Mouse (Mus musculus) cerebellum, adult 2 months (tissue): Measurements from ENCODE around the gene Catsperz. TPM values are rescaled to one million over a fixed set of nuclear protein-coding genes. Genes with fewer than 3 reads are reported as not detected.

ENCODE experiments used
- DNase-seq, 2 experiments: peaks; one replicate each; pipeline ENCODE4 v3.0.0; 2021
- H3K27ac ChIP-seq: fragments of 200-500 bp; 2 replicates; pipeline ENCODE4 v1.5.1; 2012; ENCODE audit warnings: low read length, control low read depth, inconsistent platforms; ENCODE audit not compliant: insufficient read depth
- H3K27me3 ChIP-seq: fragments of 200-500 bp; 2 replicates; pipeline ENCODE4 v1.6.1; 2012; ENCODE audit warnings: inconsistent platforms, mild to moderate bottlenecking, low read length, moderate library complexity; ENCODE audit not compliant: control insufficient read depth, insufficient read depth
- H3K4me1 ChIP-seq: fragments of 200-500 bp; 2 replicates; pipeline ENCODE4 v1.6.1; 2011; ENCODE audit warnings: low read length; ENCODE audit not compliant: control insufficient read depth, insufficient read depth
- H3K4me3 ChIP-seq: fragments of 200-500 bp; replicated peaks from 2 replicates; pipeline ENCODE3; 2011; ENCODE audit warnings: mild to moderate bottlenecking, low read depth, low read length, control low read depth; ENCODE audit not compliant: insufficient read depth
- CTCF ChIP-seq: fragments of 200-500 bp; IDR thresholded peaks from 2 replicates; pipeline ENCODE4 v1.5.1; 2011; ENCODE audit warnings: low read depth, mild to moderate bottlenecking, control low read depth, low read length, moderate library complexity, borderline replicate concordance; ENCODE audit not compliant: insufficient read depth
- POLR2A ChIP-seq: fragments of 200-500 bp; IDR thresholded peaks from 2 replicates; pipeline ENCODE4 v1.6.1; 2011; ENCODE audit warnings: low read length, control low read depth, borderline replicate concordance; ENCODE audit not compliant: insufficient read depth
- WGBS: fragments of 180-500 bp; shearing (Covaris S2); methylation state at CpG from one replicate; pipeline ENCODE4 v1.1.7; 2018; 5-methylcytosine and 5-hydroxymethylcytosine counted together
- polyA plus RNA-seq: library from polyadenylated mRNA; depleted of rRNA; stranded (reverse); fragments of >200 nt; gene quantifications from 2 replicates; pipeline ENCODE4 v1.2.3, GENCODE M21; 2012; rRNA removed

The Catsperz gene
- 2.8 and 3.2 TPM in 2 replicates for polyA plus RNA-seq

DNA sequence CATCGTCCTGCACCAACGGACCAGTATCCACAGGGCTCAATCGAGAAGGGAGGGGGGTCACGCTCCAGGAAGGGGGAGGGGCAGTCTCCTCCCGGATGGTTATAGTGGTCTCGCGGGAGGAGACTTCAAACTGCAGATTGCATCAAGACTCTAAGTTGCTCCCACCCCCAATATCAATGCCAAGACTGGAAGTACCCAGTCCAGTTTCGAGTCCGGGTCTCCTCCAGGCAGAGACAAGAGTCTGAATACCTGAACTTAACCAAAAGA is at the start of gene Catsperz:
TSS of gene Catsperz (minus strand) at position 74 of the 267 bp plus-strand sequence.
- no peak within 1 kb of the TSS for H3K27ac ChIP-seq
- peaks cover 5% of the 10 kb centered on the region; the same call in 1 of the 2 replicates for H3K4me1 ChIP-seq
- H3K27me3 ChIP-seq = no peaks in the 10 kb centered on the region; the same call in 1 of the 2 replicates
- 5% methylated on average over 9 of the region's 9 CpGs for WGBS
- peak within 1 kb of the TSS; percentile 13 for H3K4me3 ChIP-seq
- no peak for DNase-seq
- TF ChIP-seq CTCF (no peak), POLR2A (no peak)

DNA sequence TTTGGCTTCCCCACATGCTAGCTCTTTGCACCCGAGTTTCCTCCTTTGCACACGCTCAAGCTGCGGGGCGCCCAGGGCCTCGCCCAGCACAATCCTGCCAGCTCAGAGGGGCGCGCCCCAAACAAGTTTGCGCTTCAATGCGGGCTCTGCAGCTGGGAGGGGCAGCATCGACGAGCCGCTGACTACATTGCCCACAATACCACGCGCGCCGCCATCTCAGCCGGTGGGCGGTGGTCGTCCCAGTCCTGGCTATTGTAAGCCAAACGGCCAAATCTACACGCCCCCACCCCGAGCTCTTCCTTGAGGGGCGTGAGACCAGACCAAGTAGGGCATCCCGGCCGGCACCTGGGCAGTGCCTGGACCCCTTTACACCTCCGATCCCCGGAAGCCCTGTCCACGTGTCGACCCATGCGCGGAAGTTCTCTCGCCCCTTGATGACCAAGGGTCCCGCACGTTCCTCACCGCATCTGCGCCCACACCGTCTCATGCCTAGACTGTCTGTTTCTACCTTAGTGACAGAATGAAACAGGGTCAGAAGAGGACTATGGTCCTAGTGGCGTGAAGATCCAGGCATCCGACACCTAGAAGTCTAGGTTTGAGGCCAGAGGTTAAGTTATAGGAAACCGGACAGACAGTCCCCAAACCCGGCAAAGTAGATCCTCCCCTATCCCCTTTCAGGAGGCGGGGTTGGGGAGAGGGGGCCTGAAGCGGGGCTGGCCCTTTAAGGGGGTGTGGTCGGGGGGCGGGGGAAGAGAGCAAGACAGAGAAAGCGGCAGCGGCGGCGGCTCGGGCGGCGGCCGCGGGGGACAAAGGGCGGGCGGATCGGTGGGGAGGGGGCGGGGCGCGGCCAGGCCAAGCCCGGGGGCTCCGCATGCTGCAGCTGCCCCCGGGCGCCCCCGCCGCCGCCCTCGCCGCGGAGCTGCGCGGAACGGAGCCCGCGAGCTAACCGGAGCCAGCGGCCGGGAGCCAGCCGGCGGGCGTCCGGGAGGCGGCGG is 49.3 kb upstream of the Catsperz start, which contains the start of gene Ppp1r14b:
TSS of gene Ppp1r14b (plus strand) at position 758 of the 995 bp plus-strand sequence.
- Histone ChIP-seq H3K27me3 (no peaks in the 10 kb centered on the region; the same call in 1 of the 2 replicates), H3K27ac (no peak within 1 kb of the TSS), H3K4me3 (peak within 1 kb of the TSS; percentile 97), H3K4me1 (peaks cover 6% of the 10 kb centered on the region; the same call in 1 of the 2 replicates)
- DNase-seq = peak; percentile 57 to 64
- no peak for TF ChIP-seq CTCF
- TF ChIP-seq POLR2A = no peak
- under 1% methylated on average over 84 of the region's 84 CpGs for WGBS

DNA sequence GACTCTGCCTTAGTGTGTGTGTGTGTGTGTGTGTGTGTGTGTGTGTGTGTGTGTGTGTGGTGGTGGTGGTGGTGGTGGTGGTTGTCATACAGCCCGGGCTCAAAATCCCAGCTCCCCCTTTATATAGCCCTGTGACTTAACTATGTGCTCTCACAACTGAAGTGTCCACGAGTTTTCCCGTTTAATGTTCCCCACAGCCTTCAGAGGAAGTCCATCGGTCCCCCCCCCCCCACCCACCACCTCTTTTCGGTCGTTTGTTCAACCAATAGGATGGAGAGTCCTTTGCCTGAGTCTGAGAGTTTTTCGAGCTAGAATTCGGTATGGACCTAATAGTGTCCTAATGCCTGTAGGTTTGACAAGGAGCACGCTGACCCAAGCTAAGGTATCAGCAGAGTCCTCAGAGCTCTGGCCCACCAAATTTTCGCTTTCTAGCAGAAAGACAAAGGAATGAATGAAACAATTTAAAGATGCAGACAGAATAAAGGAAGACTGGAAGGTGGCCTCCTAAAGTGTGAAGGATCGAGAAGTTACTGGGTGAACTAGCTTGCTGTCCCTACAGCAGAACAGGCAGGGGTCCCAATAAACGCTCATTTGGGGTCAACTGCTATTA is 48.5 kb upstream of the Catsperz start:
- no peak for DNase-seq
- Histone ChIP-seq H3K27me3 (no peaks in the 10 kb centered on the region; the same call in 1 of the 2 replicates), H3K27ac (no peak overlapping the region), H3K4me3 (no peak overlapping the region), H3K4me1 (peaks cover 2% of the 10 kb centered on the region; the same call in 1 of the 2 replicates)
- no peak for TF ChIP-seq POLR2A
- no peak for TF ChIP-seq CTCF
- 40% methylated on average over 12 of the region's 12 CpGs for WGBS

DNA sequence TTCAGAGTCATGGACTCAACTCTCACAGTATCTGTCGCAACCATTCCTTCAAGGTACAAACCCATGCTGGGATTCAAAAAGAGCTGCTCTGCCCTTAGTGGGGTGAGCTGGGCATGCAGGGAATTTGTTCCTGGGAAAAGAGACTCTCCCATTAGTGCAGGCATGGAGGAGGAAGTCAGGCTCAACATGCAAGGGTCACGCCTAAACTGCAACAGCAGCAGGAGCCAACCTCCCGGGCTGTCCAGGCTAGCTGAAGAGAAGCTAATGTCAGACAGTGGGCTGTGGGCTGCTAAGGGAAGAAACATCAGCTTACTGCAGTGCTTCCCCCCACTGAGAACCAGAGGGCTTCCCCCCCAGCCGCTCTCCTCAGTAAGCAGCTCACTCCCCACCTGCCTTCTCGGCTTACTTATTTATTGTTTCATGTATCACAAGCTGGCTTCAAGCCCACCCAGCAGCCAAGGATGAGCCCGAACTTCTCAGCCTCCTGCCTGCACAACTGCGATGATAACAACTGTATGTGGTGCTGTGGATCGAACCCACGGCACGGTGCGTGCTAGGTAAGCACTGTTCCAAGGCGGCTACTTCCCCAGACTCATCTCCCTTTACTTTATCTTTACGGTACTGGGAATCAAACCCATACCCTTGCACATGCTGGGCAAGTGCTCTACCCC is 47.2 kb upstream of the Catsperz start:
- 85% methylated on average over 13 of the region's 13 CpGs for WGBS
- Histone ChIP-seq H3K27ac (no peak overlapping the region), H3K4me3 (no peak overlapping the region), H3K27me3 (no peaks in the 10 kb centered on the region; the same call in 1 of the 2 replicates), H3K4me1 (peaks cover 7% of the 10 kb centered on the region)
- DNase-seq = no peak
- no peak for TF ChIP-seq POLR2A
- no peak for TF ChIP-seq CTCF

DNA sequence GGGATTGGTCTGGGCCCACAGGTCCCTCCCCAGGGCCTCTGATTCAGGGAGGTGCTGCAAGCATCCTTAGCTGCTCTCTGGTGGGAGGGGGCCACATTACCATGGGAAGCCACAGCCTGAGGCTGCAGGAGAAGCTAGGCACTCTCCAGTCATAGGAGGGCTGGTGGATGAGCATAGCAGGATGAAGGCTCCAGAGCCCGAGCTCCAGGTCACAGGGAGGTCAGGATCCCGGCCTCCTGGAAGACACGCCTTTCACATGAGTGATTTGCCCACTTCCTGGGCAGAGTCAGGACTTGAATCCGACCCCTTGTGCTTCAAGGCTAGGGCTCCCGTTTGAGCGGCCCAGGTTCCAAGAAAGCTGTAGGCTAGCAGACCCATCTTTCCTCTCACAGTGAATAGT is 46.5 kb upstream of the Catsperz start:
- Histone ChIP-seq H3K27ac (no peak overlapping the region), H3K27me3 (no peaks in the 10 kb centered on the region; the same call in 1 of the 2 replicates), H3K4me3 (no peak overlapping the region), H3K4me1 (peaks cover 12% of the 10 kb centered on the region)
- WGBS = 80% methylated on average over 6 of the region's 6 CpGs
- TF ChIP-seq CTCF (no peak), POLR2A (no peak)
- DNase-seq = no peak

DNA sequence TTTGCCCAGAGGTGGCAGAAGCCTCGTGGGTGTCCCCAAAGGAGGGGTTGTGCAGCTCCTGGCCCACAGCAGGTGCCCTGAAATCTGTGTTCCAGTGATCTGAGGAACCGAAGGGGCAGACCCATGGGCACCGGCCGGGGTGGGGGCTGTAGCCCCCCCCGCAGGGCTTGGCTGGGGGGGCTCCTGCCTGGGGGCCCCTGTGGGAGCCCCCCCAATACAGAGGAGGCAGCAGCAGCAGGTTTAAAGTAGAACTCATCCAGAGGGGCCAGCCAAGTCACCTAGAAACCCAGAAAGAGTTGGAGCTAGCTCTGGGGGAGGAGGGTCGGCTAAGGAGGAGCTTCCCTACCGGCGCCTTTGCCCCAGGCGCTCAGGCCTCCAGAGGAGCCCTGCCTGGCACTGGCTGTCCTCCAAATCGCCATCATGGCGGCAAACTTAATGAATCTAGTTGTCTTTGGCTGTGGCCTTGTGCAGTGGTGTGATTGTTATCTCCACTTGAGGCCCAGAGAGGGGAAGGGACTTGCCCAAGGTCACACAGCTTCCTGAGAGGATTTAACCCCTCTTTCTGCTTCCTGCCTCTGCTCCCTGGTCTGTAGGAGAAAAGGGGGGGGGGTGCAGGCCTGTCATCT is 45.4 kb upstream of the Catsperz start:
- Histone ChIP-seq H3K27me3 (no peaks in the 10 kb centered on the region; the same call in 1 of the 2 replicates), H3K4me1 (peaks cover 12% of the 10 kb centered on the region), H3K4me3 (no peak overlapping the region), H3K27ac (no peak overlapping the region)
- no peak for DNase-seq
- TF ChIP-seq POLR2A (no peak), CTCF (no peak)
- 26% methylated on average over 11 of the region's 11 CpGs for WGBS
